Comparison of ENCODE assay signal across 14 mouse cellular contexts in genomic region chr16:44109002-44109401, GRCm38 (mm10). TPM values are rescaled to one million over a fixed set of nuclear protein-coding genes. Genes with fewer than 3 reads are reported as not detected.
DNase-seq lines count a peak whose midpoint lies in the region; ATAC-seq lines count a peak whose summit lies in the region.
"Had no signal": no experiment of that assay in that cellular context is flagged by ENCODE, and none has a peak within 500 bp of the region (broad histone marks: within the 10 kb centered on the region; RNA-seq: fewer than 3 reads in every experiment).

No protein-coding gene starts in this region.

- ATAC-seq in activated CD4-positive, CD25-positive, alpha-beta regulatory T cell, adult 4 months = no peak
- ATAC-seq: hindbrain, postnatal 0 days; liver, postnatal 0 days; midbrain, embryonic 15.5 days; Patski had no signal

- peak; percentile 24 to 42 for DNase-seq in heart, postnatal 14 days
- DNase-seq in heart, postnatal 25 days (ENCODE audit: low spot score) = no peak
- peak; percentile 18 for DNase-seq in urinary bladder, postnatal 14 days (ENCODE audit: low spot score)
- no peak for DNase-seq in urinary bladder, postnatal 4 days (ENCODE audit: low spot score in 2 of 2)
- peak; percentile 32 to 39 for DNase-seq in layer of hippocampus, postnatal 36 days
- DNase-seq in adrenal gland, adult (ENCODE audit: inconsistent age in 2 of 2, low spot score in 1 of 2) = no peak
- DNase-seq: adrenal gland, postnatal 10 days; kidney, postnatal 25 days; liver, postnatal 0 days; thymus, postnatal 4 days had no signal

- intact Hi-C loops in heart, postnatal 14 days (cut with DNase I) = no loop called here
- intact Hi-C loops in heart, postnatal 25 days (cut with DNase I) = no loop called here

RNA-seq across cellular contexts. Expression of gene Atp6v1a, which starts 30.5 kb away (rescaled TPM):
- 10 to 100 TPM; 37.8 to 39.6 TPM for total RNA-seq in heart, postnatal 14 days (2021)
- total RNA-seq in heart, postnatal 25 days (2021) = 10 to 100 TPM; 28.0 to 30.3 TPM
- 100 to 1,000 TPM; 559 to 583 TPM for total RNA-seq in layer of hippocampus, postnatal 36 days (2021)
- 10 to 100 TPM; 32.7 to 35.0 TPM for polyA plus RNA-seq in activated CD4-positive, CD25-positive, alpha-beta regulatory T cell, adult 4 months (2017; shearing (Covaris generic))

RNA-seq across cellular contexts. Expression of gene Naa50, which starts 30.6 kb away (rescaled TPM):
- total RNA-seq in heart, postnatal 14 days (2021) = 10 to 100 TPM; 52.5 to 56.0 TPM
- total RNA-seq in heart, postnatal 25 days (2021) = 10 to 100 TPM; 56.0 to 60.1 TPM
- 10 to 100 TPM; 64.5 to 68.8 TPM for total RNA-seq in layer of hippocampus, postnatal 36 days (2021)
- polyA plus RNA-seq in activated CD4-positive, CD25-positive, alpha-beta regulatory T cell, adult 4 months (2017; shearing (Covaris generic)) = 10 to 100 TPM; 29.1 to 32.3 TPM

RNA-seq across cellular contexts. Expression of gene Gramd1c, which starts 45.9 kb away (rescaled TPM):
- under 1 TPM; 0.54 to 0.69 TPM for total RNA-seq in heart, postnatal 14 days (2021)
- under 1 TPM; 0.39 to 0.73 TPM for total RNA-seq in heart, postnatal 25 days (2021)
- total RNA-seq in layer of hippocampus, postnatal 36 days (2021) = 1 to 10 TPM; 3.5 to 3.9 TPM
- polyA plus RNA-seq in activated CD4-positive, CD25-positive, alpha-beta regulatory T cell, adult 4 months (2017; shearing (Covaris generic)) = 1 to 10 TPM; 3.6 TPM

Comparison
In these comparisons a context has a peak if more than half of its experiments do, and no peak if none do; other contexts are left out.
1. DNase-seq: peak in heart, postnatal 14 days (2 of 2), urinary bladder, postnatal 14 days (single experiment) and layer of hippocampus, postnatal 36 days (2 of 2); none in heart, postnatal 25 days (single experiment), urinary bladder, postnatal 4 days (0 of 2) and adrenal gland, adult (0 of 2).
2. RNA of gene Atp6v1a, which starts 30.5 kb away (total RNA-seq): 559 to 583 TPM in layer of hippocampus, postnatal 36 days; 37.8 to 39.6 TPM in heart, postnatal 14 days and 28.0 to 30.3 TPM in heart, postnatal 25 days; every median in the first group is over 10 times any median in the second.